Mouse (Mus musculus) C2C12 (cell line): Measurements from ENCODE around the gene Adgb. TPM values are rescaled to one million over a fixed set of nuclear protein-coding genes. Genes with fewer than 3 reads are reported as not detected.

ENCODE experiments used
- H3K27me3 ChIP-seq: one replicate; pipeline ENCODE4 v1.6.1; 2011; ENCODE audit not compliant: control insufficient read depth, insufficient read depth, insufficient read length
- H3K36me3 ChIP-seq: one replicate; pipeline ENCODE4 v1.6.1; 2011; ENCODE audit not compliant: control insufficient read depth, insufficient read depth
- H3K4me3 ChIP-seq: one replicate; pipeline ENCODE4 v1.5.1; 2011; ENCODE audit warnings: mild to moderate bottlenecking, control low read depth; ENCODE audit not compliant: poor library complexity, insufficient read depth, severe bottlenecking
- H3K79me2 ChIP-seq: one replicate; pipeline ENCODE4 v1.6.1; 2011; ENCODE audit not compliant: control insufficient read depth, insufficient read depth
- H3K79me3 ChIP-seq: one replicate; pipeline ENCODE4 v1.6.1; 2011; ENCODE audit warnings: low read depth, control low read depth
- H3ac ChIP-seq: one replicate; pipeline ENCODE3; 2011; ENCODE audit warnings: low read depth; ENCODE audit not compliant: control insufficient read depth, insufficient read length
- CEBPB ChIP-seq: IDR thresholded peaks from one replicate; pipeline ENCODE4 v1.6.1; 2011; ENCODE audit warnings: low read depth, mild to moderate bottlenecking, control low read depth, moderate library complexity
- CTCF ChIP-seq: IDR thresholded peaks from one replicate; pipeline ENCODE4 v1.5.1; 2011; ENCODE audit not compliant: control insufficient read depth, insufficient read depth, insufficient read length
- FOSL1 ChIP-seq: IDR thresholded peaks from one replicate; pipeline ENCODE4 v1.8.0; 2011; ENCODE audit warnings: mild to moderate bottlenecking, low read length; ENCODE audit not compliant: poor library complexity, insufficient read depth, severe bottlenecking
- MAX ChIP-seq: IDR thresholded peaks from one replicate; pipeline ENCODE4 v1.6.1; 2011; ENCODE audit warnings: mild to moderate bottlenecking, control low read depth
- MYOD1 ChIP-seq: IDR thresholded peaks from one replicate; pipeline ENCODE4 v1.6.1; 2011; ENCODE audit warnings: low read depth; ENCODE audit not compliant: control insufficient read depth, insufficient read length
- MYOG ChIP-seq: IDR thresholded peaks from one replicate; pipeline ENCODE4 v1.6.1; 2011; ENCODE audit not compliant: control insufficient read depth, insufficient read length; ENCODE audit errors: extremely low read depth
- USF1 ChIP-seq: IDR thresholded peaks from one replicate; pipeline ENCODE4 v1.6.1; 2011; ENCODE audit warnings: low read depth, mild to moderate bottlenecking, control low read depth, moderate library complexity
- polyA plus RNA-seq: library from polyadenylated mRNA; unstranded; fragments of >200 nt; fragmentation: generic; extraction: Trizol; gene quantifications from one replicate; pipeline ENCODE4 v1.2.1, GENCODE M21; 2012; ENCODE audit warnings: missing spikeins

Gene Adgb
- polyA plus RNA-seq, 1 experiment: not detected

- Histone ChIP-seq H3K36me3 (no peaks in the 10 kb centered on the region), H3K79me3 (no peaks in the 10 kb centered on the region), H3ac (no peak overlapping the region), H3K79me2 (no peaks in the 10 kb centered on the region), H3K4me3 (no peak overlapping the region), H3K27me3 (no peaks in the 10 kb centered on the region)
- TF ChIP-seq USF1: no peak
- TF ChIP-seq MYOG: no peak
- no peak for TF ChIP-seq MAX
- no peak for TF ChIP-seq CEBPB
- no peak for TF ChIP-seq FOSL1
Measured at GRCm38 (mm10) chr10:10429032-10429431, 43.1 kb downstream of the Adgb start.

GRCm38 (mm10) chr10:10424383-10424782 lies 47.7 kb downstream of the Adgb start:
- Histone ChIP-seq H3K36me3 (no peaks in the 10 kb centered on the region), H3K79me3 (no peaks in the 10 kb centered on the region), H3K4me3 (no peak overlapping the region), H3K79me2 (no peaks in the 10 kb centered on the region), H3ac (no peak overlapping the region), H3K27me3 (no peaks in the 10 kb centered on the region)
- TF ChIP-seq MYOD1: no peak
- TF ChIP-seq MAX: no peak
- no peak for TF ChIP-seq MYOG
- no peak for TF ChIP-seq CTCF
- TF ChIP-seq USF1: no peak
- TF ChIP-seq CEBPB: no peak
- no peak for TF ChIP-seq FOSL1

GRCm38 (mm10) chr10:10411046-10411445 lies 61.1 kb downstream of the Adgb start:
- Histone ChIP-seq H3ac (no peak overlapping the region), H3K36me3 (no peaks in the 10 kb centered on the region), H3K79me3 (no peaks in the 10 kb centered on the region), H3K4me3 (no peak overlapping the region), H3K27me3 (no peaks in the 10 kb centered on the region), H3K79me2 (no peaks in the 10 kb centered on the region)
- TF ChIP-seq CEBPB (no peak), MAX (no peak), USF1 (no peak), FOSL1 (no peak), MYOG (no peak), MYOD1 (no peak), CTCF (no peak)

- no peak overlapping the region for H3K4me3 ChIP-seq
- H3K36me3 ChIP-seq: no peaks in the 10 kb centered on the region
- TF ChIP-seq CEBPB: no peak
- no peak for TF ChIP-seq MYOD1
- no peak for TF ChIP-seq FOSL1
- no peak for TF ChIP-seq USF1
- TF ChIP-seq MAX: no peak
- TF ChIP-seq CTCF: no peak
- no peaks in the 10 kb centered on the region for H3K27me3 ChIP-seq
- H3K79me2 ChIP-seq: no peaks in the 10 kb centered on the region
- H3ac ChIP-seq: no peak overlapping the region
- H3K79me3 ChIP-seq: no peaks in the 10 kb centered on the region
Measured at GRCm38 (mm10) chr10:10408166-10408565, 64.0 kb downstream of the Adgb start.

- Histone ChIP-seq H3K79me2 (no peaks in the 10 kb centered on the region), H3K4me3 (no peak overlapping the region), H3K79me3 (no peaks in the 10 kb centered on the region), H3K36me3 (no peaks in the 10 kb centered on the region), H3K27me3 (no peaks in the 10 kb centered on the region), H3ac (no peak overlapping the region)
- TF ChIP-seq MYOD1 (no peak), CTCF (no peak)
Measured at GRCm38 (mm10) chr10:10395784-10396481, 76.2 kb downstream of the Adgb start.

GRCm38 (mm10) chr10:10374629-10375028 lies 97.5 kb downstream of the Adgb start:
- Histone ChIP-seq H3K36me3 (no peaks in the 10 kb centered on the region), H3K79me3 (no peaks in the 10 kb centered on the region), H3K4me3 (no peak overlapping the region), H3K79me2 (no peaks in the 10 kb centered on the region), H3ac (no peak overlapping the region), H3K27me3 (no peaks in the 10 kb centered on the region)
- TF ChIP-seq CTCF (no peak), USF1 (no peak), FOSL1 (no peak), MYOG (no peak), CEBPB (no peak), MYOD1 (no peak), MAX (no peak)
